Mouse (Mus musculus) MEL (cell line): ENCODE results near the gene Ap2m1. TPM values are rescaled to one million over a fixed set of nuclear protein-coding genes. Genes with fewer than 3 reads are reported as not detected.

Experiments used
- DNase-seq: peaks from one replicate; pipeline ENCODE4 v3.0.0; 2011; ENCODE audit warnings: low read depth, low spot score
- H3K27ac ChIP-seq: 2 replicates; pipeline ENCODE4 v1.5.1; 2012; ENCODE audit warnings: low read depth, mild to moderate bottlenecking, control low read depth, low read length, moderate library complexity; ENCODE audit not compliant: control insufficient read depth
- H3K27me3 ChIP-seq, 2 experiments: fragments of 150-350 bp in 1 of 2; sonication (generic) in 1 of 2; 2 replicates each; pipeline ENCODE4 v1.6.1; 2012; ENCODE audit warnings: low read length in 2 of 2, mild to moderate bottlenecking in 2 of 2, improper control_type of control experiment in 1 of 2, moderate library complexity in 1 of 2; ENCODE audit not compliant: insufficient read depth in 2 of 2, control insufficient read depth in 1 of 2
- H3K36me3 ChIP-seq, 2 experiments: 2 replicates each; pipeline ENCODE4 v1.6.1; 2012 to 2014; ENCODE audit warnings: low read length in 2 of 2, improper control_type of control experiment in 1 of 2, inconsistent platforms in 1 of 2, mild to moderate bottlenecking in 1 of 2; ENCODE audit not compliant: insufficient read depth in 2 of 2, control insufficient read depth in 1 of 2
- H3K4me1 ChIP-seq, 2 experiments: fragments of 150-350 bp in 1 of 2; sonication (generic) in 1 of 2; 2 replicates each; pipeline ENCODE4 v1.6.1; 2012; ENCODE audit warnings: low read length in 2 of 2, improper control_type of control experiment in 1 of 2, mild to moderate bottlenecking in 1 of 2; ENCODE audit not compliant: insufficient read depth in 2 of 2, control insufficient read depth in 1 of 2
- H3K4me3 ChIP-seq, 2 experiments: fragments of 150-350 bp in 1 of 2; sonication (generic) in 1 of 2; 2 replicates each; pipeline ENCODE4 v1.5.1; 2012; ENCODE audit warnings: low read depth in 2 of 2, low read length in 2 of 2, mild to moderate bottlenecking in 2 of 2, moderate library complexity in 2 of 2, control low read depth in 1 of 2, improper control_type of control experiment in 1 of 2; ENCODE audit not compliant: control insufficient read depth in 1 of 2, insufficient read depth in 1 of 2
- H3K79me2 ChIP-seq: 2 replicates; pipeline ENCODE4 v1.6.1; 2012; ENCODE audit warnings: mild to moderate bottlenecking, low read length, moderate library complexity; ENCODE audit not compliant: control insufficient read depth, poor library complexity, insufficient read depth
- H3K9ac ChIP-seq: 2 replicates; pipeline ENCODE4 v1.6.1; 2012; ENCODE audit warnings: low read depth, mild to moderate bottlenecking, control low read depth, low read length, moderate library complexity; ENCODE audit not compliant: control insufficient read depth, poor library complexity, severe bottlenecking
- H3K9me3 ChIP-seq: fragments of 150-350 bp; sonication (generic); replicated peaks from 2 replicates; pipeline ENCODE4 v1.6.1; 2012; ENCODE audit warnings: mild to moderate bottlenecking, low read length, improper control_type of control experiment, moderate library complexity; ENCODE audit not compliant: insufficient read depth
- MAFK ChIP-seq: IDR thresholded peaks from 2 replicates; pipeline ENCODE4 v1.6.1; 2011; ENCODE audit warnings: low read depth, mild to moderate bottlenecking, low read length, improper control_type of control experiment, borderline replicate concordance
- polyA plus RNA-seq, 2 experiments: library from polyadenylated mRNA; stranded (reverse) in 1 of 2; unstranded in 1 of 2; fragments of >175 nt in 1 of 2; fragments of >200 nt in 1 of 2; gene quantifications; 2 replicates each; pipeline versions ENCODE4 v1.2.1 to v1.2.4; 2012; ENCODE audit warnings: low replicate concordance in 2 of 2, low read depth in 1 of 2; ENCODE audit not compliant: insufficient read length in 2 of 2, insufficient read depth in 1 of 2, missing spikeins in 1 of 2
- total RNA-seq: library from RNA; depleted of rRNA; stranded (reverse); fragments of 300-350 nt; gene quantifications from 2 replicates; pipeline ENCODE4 v1.2.3, GENCODE M21; 2012; rRNA removed

Gene Ap2m1
- total and polyA plus RNA-seq, 3 experiments: 185 to 1,810 (median 312) TPM

- H3K9ac ChIP-seq: no peak overlapping the region
- peaks cover 0 to 15% of the 10 kb centered on the region in 2 experiments; a peak in 2 of 4 replicates for H3K36me3 ChIP-seq
- peaks cover 6 to 20% of the 10 kb centered on the region in 2 experiments for H3K4me1 ChIP-seq
- TF ChIP-seq MAFK: no peak
- TF ChIP-seq, all 39 proteins: peak for 0
- no peak overlapping the region for H3K4me3 ChIP-seq
- no peaks in the 10 kb centered on the region for H3K79me2 ChIP-seq
- H3K27me3 ChIP-seq: peaks cover 0 to 4% of the 10 kb centered on the region in 2 experiments; a peak in 2 of 4 replicates
- DNase-seq: no peak
- no peak overlapping the region for H3K27ac ChIP-seq
- no peaks in the 10 kb centered on the region for H3K9me3 ChIP-seq
Measured at GRCm38 (mm10) chr16:20591076-20591705, 55.9 kb downstream of the Ap2m1 start.

Other genes with a start within 250 kb of the Ap2m1 start
- 65.7 and 79.2 TPM in 2 replicates for gene Parl, start 233.1 kb upstream of the Ap2m1 start, total RNA-seq
- gene Parl, start 233.1 kb upstream of the Ap2m1 start, polyA plus RNA-seq: 100 to 1,000 TPM; 126 to 241 TPM
- gene Cyp2ab1, start 210.1 kb upstream of the Ap2m1 start, total RNA-seq: not detected in 2 replicates
- gene Cyp2ab1, start 210.1 kb upstream of the Ap2m1 start, polyA plus RNA-seq: not detected
- gene Abcc5, start 109.1 kb upstream of the Ap2m1 start, total RNA-seq: 16.4 and 17.6 TPM in 2 replicates
- gene Abcc5, start 109.1 kb upstream of the Ap2m1 start, polyA plus RNA-seq: 10 to 100 TPM in 1 of 2 experiments, not detected in 1; 31.7 TPM
- 131 and 137 TPM in 2 replicates for gene Eif2b5, start 36.7 kb upstream of the Ap2m1 start, total RNA-seq
- gene Eif2b5, start 36.7 kb upstream of the Ap2m1 start, polyA plus RNA-seq: 100 to 1,000 TPM in 1 of 2 experiments, 10 to 100 TPM in 1; 91.1 to 115 TPM
- 4.0 and 4.1 TPM in 2 replicates for gene Dvl3, start 18.5 kb upstream of the Ap2m1 start, total RNA-seq
- gene Dvl3, start 18.5 kb upstream of the Ap2m1 start, polyA plus RNA-seq: 10 to 100 TPM in 1 of 2 experiments, not detected in 1; 20.5 TPM
- 42.0 and 46.5 TPM in 2 replicates for gene Abcf3, start 13.1 kb downstream of the Ap2m1 start, total RNA-seq
- 10 to 100 TPM in 1 of 2 experiments, not detected in 1; 79.6 TPM for gene Abcf3, start 13.1 kb downstream of the Ap2m1 start, polyA plus RNA-seq
- 0.07 and 0.15 TPM in 2 replicates for gene Vwa5b2, start 54.0 kb downstream of the Ap2m1 start, total RNA-seq
- gene Vwa5b2, start 54.0 kb downstream of the Ap2m1 start, polyA plus RNA-seq: under 1 TPM in 1 of 2 experiments, not detected in 1; 0.33 TPM
- gene Eef1akmt4, start 76.1 kb downstream of the Ap2m1 start, total RNA-seq: 38.6 and 52.2 TPM in 2 replicates
- 10 to 100 TPM in 1 of 2 experiments, not detected in 1; 37.1 TPM for gene Eef1akmt4, start 76.1 kb downstream of the Ap2m1 start, polyA plus RNA-seq
- not detected in 2 replicates for gene Gm49333, start 76.1 kb downstream of the Ap2m1 start, total RNA-seq
- gene Gm49333, start 76.1 kb downstream of the Ap2m1 start, polyA plus RNA-seq: not detected
- 22.2 and 25.6 TPM in 2 replicates for gene Alg3, start 76.3 kb downstream of the Ap2m1 start, total RNA-seq
- 100 to 1,000 TPM in 1 of 2 experiments, 10 to 100 TPM in 1; 67.6 to 218 TPM for gene Alg3, start 76.3 kb downstream of the Ap2m1 start, polyA plus RNA-seq
- 0.23 and 0.65 TPM in 2 replicates for gene Camk2n2, start 85.8 kb downstream of the Ap2m1 start, total RNA-seq
- gene Camk2n2, start 85.8 kb downstream of the Ap2m1 start, polyA plus RNA-seq: 1 to 10 TPM in 1 of 2 experiments, not detected in 1; 4.3 TPM
- gene Ece2, start 94.3 kb downstream of the Ap2m1 start, total RNA-seq: 4.9 and 5.0 TPM in 2 replicates
- 1 to 10 TPM in 1 of 2 experiments, not detected in 1; 7.4 TPM for gene Ece2, start 94.3 kb downstream of the Ap2m1 start, polyA plus RNA-seq
- 262 and 323 TPM in 2 replicates for gene Psmd2, start 116.2 kb downstream of the Ap2m1 start, total RNA-seq
- 100 to 1,000 TPM in 1 of 2 experiments, 10 to 100 TPM in 1; 81.9 to 432 TPM for gene Psmd2, start 116.2 kb downstream of the Ap2m1 start, polyA plus RNA-seq
- gene Eif4g1, start 132.8 kb downstream of the Ap2m1 start, total RNA-seq: 409 and 425 TPM in 2 replicates
- 100 to 1,000 TPM; 327 to 436 TPM for gene Eif4g1, start 132.8 kb downstream of the Ap2m1 start, polyA plus RNA-seq
- not detected in 2 replicates for gene Fam131a, start 157.8 kb downstream of the Ap2m1 start, total RNA-seq
- not detected for gene Fam131a, start 157.8 kb downstream of the Ap2m1 start, polyA plus RNA-seq
- 174 and 180 TPM in 2 replicates for gene Polr2h, start 182.2 kb downstream of the Ap2m1 start, total RNA-seq
- 10 to 100 TPM in 1 of 2 experiments, not detected in 1; 95.4 TPM for gene Polr2h, start 182.2 kb downstream of the Ap2m1 start, polyA plus RNA-seq
- gene Clcn2, start 182.3 kb downstream of the Ap2m1 start, total RNA-seq: 3.6 and 5.4 TPM in 2 replicates
- gene Clcn2, start 182.3 kb downstream of the Ap2m1 start, polyA plus RNA-seq: 1 to 10 TPM in 1 of 2 experiments, not detected in 1; 9.4 TPM
- gene Chrd, start 197.6 kb downstream of the Ap2m1 start, total RNA-seq: not detected in 2 replicates
- gene Chrd, start 197.6 kb downstream of the Ap2m1 start, polyA plus RNA-seq: not detected
- not detected in 2 replicates for gene Thpo, start 199.0 kb downstream of the Ap2m1 start, total RNA-seq
- gene Thpo, start 199.0 kb downstream of the Ap2m1 start, polyA plus RNA-seq: not detected